ENCODE assay signal across 8 mouse cellular contexts in the genomic region with DNA sequence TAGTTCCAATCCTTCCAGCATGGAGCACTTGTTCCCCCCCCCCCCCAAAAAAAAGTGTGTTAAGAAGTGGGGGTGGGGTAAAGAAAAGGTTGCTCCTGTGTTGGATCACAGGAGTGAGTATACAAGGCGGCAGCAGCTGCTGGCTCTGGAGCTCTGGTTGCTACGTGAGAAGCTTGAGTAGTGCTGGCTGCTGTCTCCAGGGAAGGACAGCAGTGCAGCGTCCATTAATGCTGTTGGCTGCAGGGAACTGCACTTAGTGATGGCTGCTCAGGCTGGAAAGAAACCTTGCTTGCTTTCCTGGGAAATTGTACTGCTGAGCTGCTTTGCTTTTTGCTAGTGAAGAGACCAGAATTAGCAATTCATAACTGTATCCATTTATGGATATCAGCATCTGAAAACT. TPM values are rescaled to one million over a fixed set of nuclear protein-coding genes. Genes with fewer than 3 reads are reported as not detected.
DNase-seq lines count a peak whose midpoint lies in the region; ATAC-seq lines count a peak whose summit lies in the region.

No protein-coding gene starts in this region.

- peak overlapping the region; percentile 85 for H3K4me2 ChIP-seq in forebrain, embryonic 16.5 days (ENCODE audit: low read length)
- H3K4me2 ChIP-seq in hindbrain, embryonic 12.5 days (replicated peaks): peak overlapping the region; percentile 94
- H3K4me2 ChIP-seq in limb, embryonic 13.5 days (replicated peaks): peak overlapping the region; percentile 96
- peak overlapping the region; percentile 73 for H3K4me2 ChIP-seq in neural tube, embryonic 12.5 days (replicated peaks)

- peak overlapping the region; percentile 55 for H3K27ac ChIP-seq in forebrain, embryonic 16.5 days (ENCODE audit: low read length)
- H3K27ac ChIP-seq in hindbrain, embryonic 12.5 days: peak overlapping the region; percentile 62
- H3K27ac ChIP-seq in limb, embryonic 13.5 days: no peak overlapping the region
- peak overlapping the region; percentile 32; the same call in 1 of the 2 replicates for H3K27ac ChIP-seq in neural tube, embryonic 12.5 days

- H3K9me3 ChIP-seq in forebrain, embryonic 16.5 days (ENCODE audit: control insufficient read depth, low read length): no peaks in the 10 kb centered on the region
- H3K9me3 ChIP-seq in hindbrain, embryonic 12.5 days (replicated peaks): no peaks in the 10 kb centered on the region
- no peaks in the 10 kb centered on the region for H3K9me3 ChIP-seq in limb, embryonic 13.5 days
- H3K9me3 ChIP-seq in neural tube, embryonic 12.5 days: no peaks in the 10 kb centered on the region

- peaks cover 41% of the 10 kb centered on the region for H3K4me1 ChIP-seq in forebrain, embryonic 16.5 days (replicated peaks; ENCODE audit: control insufficient read depth, insufficient read depth, low read length)
- H3K4me1 ChIP-seq in hindbrain, embryonic 12.5 days: peaks cover 44% of the 10 kb centered on the region
- H3K4me1 ChIP-seq in limb, embryonic 13.5 days: peaks cover 39% of the 10 kb centered on the region
- peaks cover 42% of the 10 kb centered on the region for H3K4me1 ChIP-seq in neural tube, embryonic 12.5 days

- no peak for ATAC-seq in forebrain, embryonic 16.5 days
- no peak for ATAC-seq in hindbrain, embryonic 12.5 days (ENCODE audit: low FRiP score)
- ATAC-seq in limb, embryonic 13.5 days (ENCODE audit: low FRiP score, low read depth): no peak
- no peak for ATAC-seq in neural tube, embryonic 12.5 days (ENCODE audit: low FRiP score, low read depth)

- no peaks in the 10 kb centered on the region for H3K27me3 ChIP-seq in forebrain, embryonic 16.5 days (replicated peaks; ENCODE audit: control insufficient read depth, insufficient read depth, low read length)
- no peaks in the 10 kb centered on the region for H3K27me3 ChIP-seq in hindbrain, embryonic 12.5 days
- H3K27me3 ChIP-seq in limb, embryonic 13.5 days: no peaks in the 10 kb centered on the region
- no peaks in the 10 kb centered on the region for H3K27me3 ChIP-seq in neural tube, embryonic 12.5 days (replicated peaks)

- H3K36me3 ChIP-seq in forebrain, embryonic 16.5 days (ENCODE audit: control insufficient read depth, insufficient read depth): no peaks in the 10 kb centered on the region
- no peaks in the 10 kb centered on the region for H3K36me3 ChIP-seq in hindbrain, embryonic 12.5 days
- no peaks in the 10 kb centered on the region for H3K36me3 ChIP-seq in limb, embryonic 13.5 days
- no peaks in the 10 kb centered on the region for H3K36me3 ChIP-seq in neural tube, embryonic 12.5 days

- peak overlapping the region; percentile 46; the same call in 1 of the 2 replicates for H3K9ac ChIP-seq in forebrain, embryonic 16.5 days (replicated peaks; ENCODE audit: low read depth, low read length)
- peak overlapping the region; percentile 53 for H3K9ac ChIP-seq in hindbrain, embryonic 12.5 days
- peak overlapping the region; percentile 71 for H3K9ac ChIP-seq in limb, embryonic 13.5 days
- H3K9ac ChIP-seq in neural tube, embryonic 12.5 days: peak overlapping the region; percentile 99

- 0% methylated on average over 3 of the region's 3 CpGs for WGBS in forebrain, embryonic 16.5 days
- 0% methylated on average over 3 of the region's 3 CpGs for WGBS in hindbrain, embryonic 12.5 days
- WGBS in limb, embryonic 13.5 days: 0% methylated on average over 3 of the region's 3 CpGs
- 0% methylated on average over 3 of the region's 3 CpGs for WGBS in neural tube, embryonic 12.5 days

- DNase-seq in cerebellum, postnatal 10 days: peak; percentile 30 to 40
- no peak for DNase-seq in cerebellum, adult 11 months
- peak; percentile 57 for DNase-seq in adrenal gland, postnatal 10 days
- DNase-seq in urinary bladder, postnatal 4 days (ENCODE audit: low spot score in 2 of 2): no peak

- H3K4me3 ChIP-seq in forebrain, embryonic 16.5 days (replicated peaks; ENCODE audit: low read length): peak overlapping the region; percentile 35
- H3K4me3 ChIP-seq in hindbrain, embryonic 12.5 days: peak overlapping the region; percentile 93
- peak overlapping the region; percentile 86 for H3K4me3 ChIP-seq in limb, embryonic 13.5 days
- H3K4me3 ChIP-seq in neural tube, embryonic 12.5 days: peak overlapping the region; percentile 32

RNA-seq across cellular contexts. Expression of a gene that starts 2.3 kb away (rescaled TPM):
- 100 to 1,000 TPM in 1 of 2 experiments, 10 to 100 TPM in 1; 84.7 to 117 TPM for total RNA-seq in adrenal gland, postnatal 10 days (2021)
- 52.2 and 55.4 TPM in 2 replicates for polyA plus RNA-seq in forebrain, embryonic 16.5 days (2015; fragmentation: Nextera tagmentation; extraction: Ambion mirVana)
- polyA plus RNA-seq in hindbrain, embryonic 12.5 days (2016; fragmentation: Nextera tagmentation; extraction: Ambion mirVana): 67.1 and 74.1 TPM in 2 replicates
- 96.5 and 99.4 TPM in 2 replicates for polyA plus RNA-seq in limb, embryonic 13.5 days (2015; fragmentation: Nextera tagmentation; extraction: Ambion mirVana)
- 50.5 and 57.8 TPM in 2 replicates for polyA plus RNA-seq in neural tube, embryonic 12.5 days (2016; fragmentation: Nextera tagmentation; extraction: Ambion mirVana)

RNA-seq across cellular contexts. Expression of a gene that starts 33.5 kb away (rescaled TPM):
- total RNA-seq in adrenal gland, postnatal 10 days (2021): 10 to 100 TPM; 30.9 to 35.1 TPM
- polyA plus RNA-seq in forebrain, embryonic 16.5 days (2015; fragmentation: Nextera tagmentation; extraction: Ambion mirVana): 65.0 and 66.8 TPM in 2 replicates
- polyA plus RNA-seq in hindbrain, embryonic 12.5 days (2016; fragmentation: Nextera tagmentation; extraction: Ambion mirVana): 56.6 and 63.3 TPM in 2 replicates
- polyA plus RNA-seq in limb, embryonic 13.5 days (2015; fragmentation: Nextera tagmentation; extraction: Ambion mirVana): 42.3 and 44.1 TPM in 2 replicates
- polyA plus RNA-seq in neural tube, embryonic 12.5 days (2016; fragmentation: Nextera tagmentation; extraction: Ambion mirVana): 61.2 and 64.0 TPM in 2 replicates

Comparison
In these comparisons a context has a peak if more than half of its experiments do, and no peak if none do; other contexts are left out.
1. DNase-seq: peak in cerebellum, postnatal 10 days (2 of 2) and adrenal gland, postnatal 10 days (single experiment); none in cerebellum, adult 11 months (single experiment) and urinary bladder, postnatal 4 days (0 of 2).
2. H3K4me3 ChIP-seq: peak in every context shown above with its lines; median percentile 93 in hindbrain, embryonic 12.5 days; 86 in limb, embryonic 13.5 days; 35 in forebrain, embryonic 16.5 days; 32 in neural tube, embryonic 12.5 days.
3. H3K9ac ChIP-seq: peak in every context shown above with its lines; median percentile 99 in neural tube, embryonic 12.5 days; 71 in limb, embryonic 13.5 days; 53 in hindbrain, embryonic 12.5 days; 46 in forebrain, embryonic 16.5 days.
4. Peak in every context shown above with its lines, with median percentiles within 50 percentile points of each other: H3K4me2 ChIP-seq.